Mouse (Mus musculus) embryonic facial prominence, embryonic 15.5 days (tissue): ENCODE results near the gene Zfp385c. TPM values are rescaled to one million over a fixed set of nuclear protein-coding genes. Genes with fewer than 3 reads are reported as not detected.
"Not testable (repeated sequence)": the region's sequence is repeated elsewhere in the genome, so short reads cannot be mapped to it uniquely, and the experiment has no call there.

ENCODE experiments used
- ATAC-seq: fragments of 200-750 bp; cut with Nextera tagmentation; 2 replicates; pipeline ENCODE4 v1.8.0; 2017; ENCODE audit warnings: low read depth, moderate TSS enrichment; ENCODE audit not compliant: insufficient number of reproducible peaks, low FRiP score, low TSS enrichment
- H3K27ac ChIP-seq: fragments of 300-500 bp; sonication (generic); replicated peaks from 2 replicates; pipeline ENCODE4 v1.5.1; 2015; ENCODE audit warnings: mild to moderate bottlenecking, inconsistent platforms
- H3K27me3 ChIP-seq: fragments of 300-500 bp; sonication (generic); 2 replicates; pipeline ENCODE4 v1.6.1; 2015; ENCODE audit warnings: inconsistent platforms
- H3K36me3 ChIP-seq: fragments of 300-500 bp; sonication (generic); 2 replicates; pipeline ENCODE4 v1.6.1; 2015; ENCODE audit warnings: mild to moderate bottlenecking, inconsistent platforms
- H3K4me1 ChIP-seq: fragments of 300-500 bp; sonication (generic); 2 replicates; pipeline ENCODE4 v1.6.1; 2015; ENCODE audit warnings: inconsistent platforms
- H3K4me2 ChIP-seq: fragments of 300-500 bp; sonication (generic); replicated peaks from 2 replicates; pipeline ENCODE4 v1.6.1; 2015; ENCODE audit warnings: mild to moderate bottlenecking, inconsistent platforms
- H3K4me3 ChIP-seq: fragments of 300-500 bp; sonication (generic); replicated peaks from 2 replicates; pipeline ENCODE4 v1.5.1; 2015; ENCODE audit warnings: mild to moderate bottlenecking, inconsistent platforms
- H3K9ac ChIP-seq: fragments of 300-500 bp; sonication (generic); 2 replicates; pipeline ENCODE4 v1.6.1; 2015; ENCODE audit warnings: inconsistent platforms
- H3K9me3 ChIP-seq: fragments of 300-500 bp; sonication (generic); replicated peaks from 2 replicates; pipeline ENCODE4 v1.6.1; 2016; ENCODE audit warnings: inconsistent platforms
- WGBS: fragments of 180-500 bp; shearing (Covaris S2); methylation state at CpG from one replicate; pipeline ENCODE4 v1.1.7; 2015; 5-methylcytosine and 5-hydroxymethylcytosine counted together
- polyA plus RNA-seq: library from polyadenylated mRNA; unstranded; fragments of >200 nt; fragmentation: Nextera tagmentation; extraction: Ambion mirVana; gene quantifications from 2 replicates; pipeline ENCODE4 v1.2.1, GENCODE M21; 2015

Zfp385c gene
- polyA plus RNA-seq, 1 experiment from 2014 or later, result 3.1 TPM

DNA sequence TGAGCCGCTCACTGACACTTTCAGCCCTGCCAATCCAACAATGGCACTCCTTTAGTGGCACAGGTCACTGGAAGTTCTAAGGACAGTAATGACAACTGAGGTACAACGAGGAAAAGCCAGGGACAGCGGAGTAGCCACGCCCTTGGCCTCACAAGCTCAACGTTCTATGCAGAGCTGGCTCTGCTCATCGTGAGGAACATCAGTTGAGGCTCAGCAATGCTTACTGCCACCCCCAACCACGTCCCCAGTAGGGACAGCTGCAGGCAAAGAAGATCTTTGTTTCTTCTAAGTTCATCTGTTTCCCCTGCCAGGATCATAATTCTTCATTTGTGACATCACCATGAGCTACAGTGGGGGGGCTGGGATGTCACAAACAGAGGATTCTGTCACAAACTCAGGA is 97.6 kb downstream of the Zfp385c start:
- H3K27me3 ChIP-seq, result no peaks in the 10 kb centered on the region
- no peak overlapping the region for H3K4me2 ChIP-seq
- ATAC-seq, result no peak
- WGBS, result 80% methylated on average over 7 of the region's 7 CpGs
- no peak overlapping the region for H3K4me3 ChIP-seq
- H3K9ac ChIP-seq, result no peak overlapping the region
- no peaks in the 10 kb centered on the region; the same call in 1 of the 2 replicates for H3K4me1 ChIP-seq
- no peaks in the 10 kb centered on the region for H3K9me3 ChIP-seq
- no peak overlapping the region for H3K27ac ChIP-seq
- peaks cover 88% of the 10 kb centered on the region for H3K36me3 ChIP-seq

- no peak overlapping the region for H3K27ac ChIP-seq
- H3K27me3 ChIP-seq, result no peaks in the 10 kb centered on the region
- no peaks in the 10 kb centered on the region for H3K9me3 ChIP-seq
- no peaks in the 10 kb centered on the region; the same call in 1 of the 2 replicates for H3K4me1 ChIP-seq
- H3K9ac ChIP-seq, result no peak overlapping the region
- H3K4me2 ChIP-seq, result no peak overlapping the region
- ATAC-seq, result no peak
- H3K36me3 ChIP-seq, result peaks cover 88% of the 10 kb centered on the region
- H3K4me3 ChIP-seq, result no peak overlapping the region
- WGBS, result 86% methylated on average over 11 of the region's 11 CpGs
Observed at GRCm38 (mm10) chr11:100592346-100593046, 99.8 kb downstream of the Zfp385c start.

- Histone ChIP-seq H3K36me3 (peaks cover 98% of the 10 kb centered on the region), H3K4me2 (no peak overlapping the region), H3K9ac (no peak overlapping the region), H3K27ac (no peak overlapping the region), H3K4me3 (no peak overlapping the region), H3K27me3 (no peaks in the 10 kb centered on the region), H3K4me1 (no peaks in the 10 kb centered on the region; the same call in 1 of the 2 replicates), H3K9me3 (no peaks in the 10 kb centered on the region)
- no peak for ATAC-seq
- WGBS, result 95% methylated on average over 2 of the region's 2 CpGs
Observed at GRCm38 (mm10) chr11:100588462-100588861, 103.8 kb downstream of the Zfp385c start.

DNA sequence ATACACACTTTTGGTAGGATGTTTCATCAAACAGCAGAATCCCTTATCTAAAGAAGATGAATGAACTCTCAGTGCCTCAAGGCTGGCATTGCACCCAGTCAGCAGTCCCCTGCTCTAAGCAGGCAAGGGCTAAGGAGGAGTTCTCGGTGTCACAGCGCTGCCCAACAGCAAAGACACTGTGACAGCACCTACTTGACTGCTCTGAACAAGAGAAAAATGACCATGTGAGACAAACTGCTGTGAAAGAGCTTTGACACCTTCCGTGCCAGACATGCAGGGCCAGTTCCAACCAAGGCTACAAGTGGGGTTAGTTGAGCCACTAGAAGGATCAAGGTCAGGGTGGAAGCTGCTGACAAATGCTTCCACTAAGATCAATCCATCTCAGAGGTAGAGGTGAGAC is 107.1 kb downstream of the Zfp385c start:
- no peaks in the 10 kb centered on the region; the same call in 1 of the 2 replicates for H3K4me1 ChIP-seq
- H3K4me3 ChIP-seq, result no peak overlapping the region
- H3K27me3 ChIP-seq, result no peaks in the 10 kb centered on the region
- ATAC-seq, result no peak
- H3K9ac ChIP-seq, result no peak overlapping the region
- 95% methylated on average over 3 of the region's 3 CpGs for WGBS
- H3K27ac ChIP-seq, result no peak overlapping the region
- H3K9me3 ChIP-seq, result no peaks in the 10 kb centered on the region
- peaks cover 99% of the 10 kb centered on the region for H3K36me3 ChIP-seq
- H3K4me2 ChIP-seq, result no peak overlapping the region

DNA sequence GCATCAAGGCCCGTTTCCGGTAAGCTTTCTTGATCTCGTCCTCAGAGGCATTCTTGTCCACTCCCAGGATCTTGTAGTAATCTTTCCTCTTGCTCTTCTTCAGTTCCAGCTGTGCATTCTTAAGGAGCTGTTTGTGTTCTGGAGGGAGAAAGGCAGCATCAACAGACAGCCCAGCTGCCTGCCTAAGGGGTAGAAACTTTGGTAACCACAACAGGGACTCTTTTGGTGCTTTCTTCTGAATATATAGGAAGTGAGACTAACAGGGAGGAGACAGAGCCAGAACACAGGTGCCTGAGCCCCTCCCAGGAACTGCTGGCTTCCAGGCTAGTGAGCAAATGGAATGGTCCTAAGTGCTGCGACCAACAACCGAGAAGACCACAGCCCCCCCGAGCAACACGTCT is 107.7 kb downstream of the Zfp385c start:
- no peaks in the 10 kb centered on the region for H3K27me3 ChIP-seq
- H3K36me3 ChIP-seq, result peaks cover 99% of the 10 kb centered on the region
- H3K27ac ChIP-seq, result no peak overlapping the region
- H3K4me2 ChIP-seq, result no peak overlapping the region
- H3K9ac ChIP-seq, result no peak overlapping the region
- H3K4me1 ChIP-seq, result no peaks in the 10 kb centered on the region; the same call in 1 of the 2 replicates
- H3K4me3 ChIP-seq, result no peak overlapping the region
- no peak for ATAC-seq
- H3K9me3 ChIP-seq, result no peaks in the 10 kb centered on the region
- WGBS, result 85% methylated on average over 7 of the region's 7 CpGs

GRCm38 (mm10) chr11:100582836-100583235 is 109.4 kb downstream of the Zfp385c start:
- Histone ChIP-seq H3K4me1 (no peaks in the 10 kb centered on the region), H3K4me2 (no peak overlapping the region), H3K4me3 (no peak overlapping the region), H3K27me3 (no peaks in the 10 kb centered on the region), H3K27ac (no peak overlapping the region), H3K9ac (no peak overlapping the region), H3K36me3 (peaks cover 92% of the 10 kb centered on the region), H3K9me3 (no peaks in the 10 kb centered on the region)
- no peak for ATAC-seq
- 92% methylated on average over 2 of the region's 2 CpGs for WGBS

GRCm38 (mm10) chr11:100582413-100582812 is 109.8 kb downstream of the Zfp385c start:
- not testable (repeated sequence) for H3K9me3 ChIP-seq, H3K4me3 ChIP-seq, ATAC-seq, H3K9ac ChIP-seq, H3K27ac ChIP-seq, H3K4me1 ChIP-seq, H3K4me2 ChIP-seq, H3K27me3 ChIP-seq
- peaks cover 88% of the 10 kb centered on the region for H3K36me3 ChIP-seq
- WGBS, result 100% methylated on average over 1 of the region's 1 CpGs

GRCm38 (mm10) chr11:100581756-100582155 is 110.5 kb downstream of the Zfp385c start:
- no peak for ATAC-seq
- 78% methylated on average over 4 of the region's 4 CpGs for WGBS

DNA sequence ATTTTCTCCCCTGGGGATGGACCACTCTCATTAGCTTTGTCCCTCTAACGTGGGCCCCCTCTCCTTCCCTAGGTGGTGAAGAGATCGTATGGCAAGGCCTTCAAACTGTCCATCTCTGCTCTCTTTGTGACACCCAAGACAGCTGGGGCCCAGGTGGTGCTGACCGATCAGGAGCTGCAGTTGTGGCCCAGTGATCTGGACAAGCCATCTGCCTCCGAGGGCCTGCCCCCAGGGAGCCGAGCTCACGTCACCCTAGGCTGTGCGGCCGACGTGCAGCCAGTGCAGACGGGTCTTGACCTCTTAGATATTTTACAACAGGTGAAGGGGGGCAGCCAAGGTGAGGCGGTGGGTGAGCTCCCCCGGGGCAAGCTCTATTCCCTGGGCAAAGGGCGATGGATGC is 112.0 kb downstream of the Zfp385c start:
- H3K9ac ChIP-seq, result no peak overlapping the region
- H3K4me3 ChIP-seq, result no peak overlapping the region
- no peak overlapping the region for H3K27ac ChIP-seq
- H3K4me1 ChIP-seq, result peaks cover 13% of the 10 kb centered on the region
- H3K27me3 ChIP-seq, result no peaks in the 10 kb centered on the region
- WGBS, result 80% methylated on average over 13 of the region's 13 CpGs
- H3K36me3 ChIP-seq, result peaks cover 67% of the 10 kb centered on the region
- no peaks in the 10 kb centered on the region for H3K9me3 ChIP-seq
- no peak for ATAC-seq
- H3K4me2 ChIP-seq, result no peak overlapping the region

More at GRCm38 (mm10) chr11:100581756-100582155, 110.5 kb downstream of the Zfp385c start:
- no peak overlapping the region for H3K4me3 ChIP-seq
- peaks cover 82% of the 10 kb centered on the region for H3K36me3 ChIP-seq
- no peaks in the 10 kb centered on the region for H3K4me1 ChIP-seq
- H3K9me3 ChIP-seq, result no peaks in the 10 kb centered on the region
- no peak overlapping the region for H3K4me2 ChIP-seq
- no peaks in the 10 kb centered on the region for H3K27me3 ChIP-seq
- H3K9ac ChIP-seq, result no peak overlapping the region
- no peak overlapping the region for H3K27ac ChIP-seq

- 91% methylated on average over 9 of the region's 9 CpGs for WGBS
- H3K4me1 ChIP-seq, result peaks cover 18% of the 10 kb centered on the region
- no peak overlapping the region for H3K4me3 ChIP-seq
- no peaks in the 10 kb centered on the region for H3K27me3 ChIP-seq
- H3K36me3 ChIP-seq, result peaks cover 57% of the 10 kb centered on the region
- no peaks in the 10 kb centered on the region for H3K9me3 ChIP-seq
- no peak overlapping the region for H3K4me2 ChIP-seq
- no peak overlapping the region for H3K27ac ChIP-seq
- ATAC-seq, result no peak
- H3K9ac ChIP-seq, result no peak overlapping the region
Observed at GRCm38 (mm10) chr11:100579116-100579799, 113.0 kb downstream of the Zfp385c start.

GRCm38 (mm10) chr11:100577852-100578599 is 114.2 kb downstream of the Zfp385c start:
- Histone ChIP-seq H3K9me3 (no peaks in the 10 kb centered on the region), H3K27me3 (no peaks in the 10 kb centered on the region), H3K4me1 (peaks cover 20% of the 10 kb centered on the region), H3K9ac (no peak overlapping the region), H3K36me3 (peaks cover 44% of the 10 kb centered on the region), H3K4me2 (no peak overlapping the region), H3K27ac (no peak overlapping the region), H3K4me3 (no peak overlapping the region)
- ATAC-seq, result no peak
- WGBS, result 72% methylated on average over 8 of the region's 8 CpGs
